Mouse (Mus musculus): Measurements from ENCODE around the gene Acot8. TPM values are rescaled to one million over a fixed set of nuclear protein-coding genes. Genes with fewer than 3 reads are reported as not detected.
A peak's percentile ranks its signal among the peaks of the same experiment; 100 is the strongest.

Gene Acot8
- total and polyA plus RNA-seq, 3 experiments = 11.9 to 26.8 (median 15.8) TPM

GRCm38 (mm10) chr2:164806614-164807013, 1.9 kb upstream of the Acot8 start:
- DNase-seq (ENCODE audit: extremely low read depth) = no peak
- H3K79me2 ChIP-seq (replicated peaks; ENCODE audit: control insufficient read depth, extremely low read depth, insufficient read depth, poor library complexity, severe bottlenecking) = peaks cover 12% of the 10 kb centered on the region
- H3K9ac ChIP-seq (ENCODE audit: insufficient read depth, low read depth) = no peak overlapping the region
- in situ Hi-C loops (cut with MboI; ENCODE audit: low pct_ligation_motif_present, low pct_unique_long_range_greater_than_20kb, low sequenced_read_pairs) (no loop called here), dilution Hi-C loops (cut with MboI; ENCODE audit: extremely low pct_ligation_motif_present, extremely low pct_unique_long_range_greater_than_20kb, low sequenced_read_pairs) (no loop called here)
- H3K36me3 ChIP-seq (replicated peaks in 1 of 2; ENCODE audit: control insufficient read depth in 1 of 2, insufficient read depth in 1 of 2, low read length in 1 of 2) = peaks cover 7 to 44% of the 10 kb centered on the region in 2 experiments
- no peaks in the 10 kb centered on the region for H3K9me3 ChIP-seq (replicated peaks; ENCODE audit: low read length)
- no peak for TF ChIP-seq ELF1 (IDR thresholded peaks at IDR 0.05; ENCODE audit: low read depth, low read length)
- no peak for TF ChIP-seq E2F4 (IDR thresholded peaks at IDR 0.05; ENCODE audit: insufficient replicate concordance, low read depth, low read length)
- TF ChIP-seq MAX (IDR thresholded peaks at IDR 0.05; ENCODE audit: low read length) = no peak
- TF ChIP-seq PAX5 (IDR thresholded peaks at IDR 0.05; ENCODE audit: low read length) = no peak
- TF ChIP-seq JUN (IDR thresholded peaks at IDR 0.05; ENCODE audit: insufficient read depth, low read depth, low read length) = no peak
- TF ChIP-seq MYC (IDR thresholded peaks at IDR 0.05; ENCODE audit: low read depth, low read length) = no peak
- TF ChIP-seq UBTF (IDR thresholded peaks at IDR 0.05; ENCODE audit: low read depth, low read length) = no peak
- TF ChIP-seq MAZ (IDR thresholded peaks at IDR 0.05; ENCODE audit: low read depth, low read length) = no peak
- no peak for TF ChIP-seq RAD21 (IDR thresholded peaks at IDR 0.05; ENCODE audit: low read depth, low read length)
- TF ChIP-seq ZC3H11A (IDR thresholded peaks at IDR 0.05; ENCODE audit: low read depth, low read length) = no peak
- no peak for TF ChIP-seq MXI1 (IDR thresholded peaks at IDR 0.05; ENCODE audit: low read depth, low read length)
- no peak for TF ChIP-seq SIN3A (IDR thresholded peaks at IDR 0.05; ENCODE audit: low read length)
- TF ChIP-seq NELFE (IDR thresholded peaks at IDR 0.05; ENCODE audit: low read depth, low read length) = no peak
- H3K4me1 ChIP-seq (ENCODE audit: control insufficient read depth in 1 of 2, insufficient read depth in 2 of 2) = peaks cover 5 to 25% of the 10 kb centered on the region in 2 experiments; a peak in 2 of 4 replicates
- H3K27me3 ChIP-seq (replicated peaks) = no peaks in the 10 kb centered on the region
- H3K27ac ChIP-seq (ENCODE audit: insufficient read depth, low read depth) = no peak overlapping the region
- H3K4me3 ChIP-seq (replicated peaks in 1 of 3; ENCODE audit: low read depth in 2 of 3, low read length in 2 of 3, poor library complexity in 1 of 3) = no peak overlapping the region
- no peak overlapping the region for H3K4me2 ChIP-seq (ENCODE audit: insufficient read depth, low read depth, poor library complexity, severe bottlenecking)

GRCm38 (mm10) chr2:164805332-164805718, 643 bp upstream of the Acot8 start:
- Histone ChIP-seq H3K79me2 (replicated peaks; ENCODE audit: control insufficient read depth, extremely low read depth, insufficient read depth, poor library complexity, severe bottlenecking) (peaks cover 12% of the 10 kb centered on the region), H3K4me3 (replicated peaks in 1 of 3; ENCODE audit: low read depth in 2 of 3, low read length in 2 of 3, poor library complexity in 1 of 3) (peak overlapping the region; percentile 76 to 93 (median 79)), H3K4me1 (ENCODE audit: control insufficient read depth in 1 of 2, insufficient read depth in 2 of 2) (peaks cover 5 to 25% of the 10 kb centered on the region in 2 experiments; a peak in 2 of 4 replicates), H3K9me3 (replicated peaks; ENCODE audit: low read length) (no peaks in the 10 kb centered on the region), H3K9ac (ENCODE audit: insufficient read depth, low read depth) (peak overlapping the region; percentile 64), H3K27ac (ENCODE audit: insufficient read depth, low read depth) (peak overlapping the region; percentile 34), H3K36me3 (replicated peaks in 1 of 2; ENCODE audit: control insufficient read depth in 1 of 2, insufficient read depth in 1 of 2, low read length in 1 of 2) (peaks cover 8 to 48% of the 10 kb centered on the region in 2 experiments), H3K4me2 (ENCODE audit: insufficient read depth, low read depth, poor library complexity, severe bottlenecking) (peak overlapping the region; percentile 73), H3K27me3 (replicated peaks) (no peaks in the 10 kb centered on the region)
- dilution Hi-C loops (cut with MboI; ENCODE audit: extremely low pct_ligation_motif_present, extremely low pct_unique_long_range_greater_than_20kb, low sequenced_read_pairs) = no loop called here
- in situ Hi-C loops (cut with MboI; ENCODE audit: low pct_ligation_motif_present, low pct_unique_long_range_greater_than_20kb, low sequenced_read_pairs) = no loop called here
- no peak for DNase-seq (ENCODE audit: extremely low read depth)
- TF ChIP-seq CTCF (conservative IDR thresholded peaks at IDR 0.05 in 1 of 2, IDR thresholded peaks at IDR 0.05 in 1 of 2; ENCODE audit: low read depth in 2 of 2, low read length in 2 of 2) = no peak
- 0 out of 2 replicates have a peak, but pooled peaks have one; percentile 19 for TF ChIP-seq UBTF (IDR thresholded peaks at IDR 0.05; ENCODE audit: low read depth, low read length)
- no peak for TF ChIP-seq TCF12 (IDR thresholded peaks at IDR 0.05; ENCODE audit: low read depth, low read length)
- no peak for TF ChIP-seq CHD1 (IDR thresholded peaks at IDR 0.05; ENCODE audit: low read depth, low read length)
- peak; percentile 55; the same call in 1 of the 2 replicates for TF ChIP-seq MYC (IDR thresholded peaks at IDR 0.05; ENCODE audit: low read depth, low read length)

All from CH12.LX (cell line).